Mouse (Mus musculus) embryonic fibroblast, embryonic 13.5 days (primary cell): ENCODE results near the gene Eml2.

Source experiments
- CTCF ChIP-seq: IDR thresholded peaks from 2 replicates; pipeline ENCODE4 v1.5.1; 2011; ENCODE audit warnings: mild to moderate bottlenecking, control low read depth, low read length, moderate library complexity, borderline replicate concordance; ENCODE audit not compliant: insufficient read depth
- POLR2A ChIP-seq: IDR thresholded peaks from 2 replicates; pipeline ENCODE4 v1.6.1; 2011; ENCODE audit warnings: low read depth, mild to moderate bottlenecking, control low read depth, low read length, moderate library complexity

GRCm38 (mm10) chr7:19253437-19253836, 77.2 kb downstream of the Eml2 start:
- no peak for TF ChIP-seq POLR2A
- no peak for TF ChIP-seq CTCF
